Mouse (Mus musculus) bone marrow macrophage, adult 2 months (primary cell): ENCODE measurements around the gene Phf12. TPM values are rescaled to one million over a fixed set of nuclear protein-coding genes. Genes with fewer than 3 reads are reported as not detected.

Experiments used
- H3K27ac ChIP-seq: 2 replicates; pipeline ENCODE4 v1.5.1; 2012; ENCODE audit warnings: low read depth, low read length; ENCODE audit not compliant: insufficient read depth
- H3K4me1 ChIP-seq: 2 replicates; pipeline ENCODE4 v1.6.1; 2012; ENCODE audit warnings: low read length; ENCODE audit not compliant: control insufficient read depth, insufficient read depth
- H3K4me3 ChIP-seq: 2 replicates; pipeline ENCODE4 v1.5.1; 2012; ENCODE audit warnings: mild to moderate bottlenecking, low read length, moderate library complexity; ENCODE audit not compliant: insufficient read depth
- CTCF ChIP-seq: IDR thresholded peaks from 2 replicates; pipeline ENCODE4 v1.5.1; 2012; ENCODE audit warnings: low read depth, mild to moderate bottlenecking, low read length, moderate library complexity
- POLR2A ChIP-seq: IDR thresholded peaks from 2 replicates; pipeline ENCODE4 v1.6.1; 2012; ENCODE audit warnings: mild to moderate bottlenecking, low read depth, low read length, borderline replicate concordance
- polyA plus RNA-seq: library from polyadenylated mRNA; stranded (reverse); fragments of >200 nt; gene quantifications from 2 replicates; pipeline ENCODE4 v1.2.4, GENCODE M21; 2012; ENCODE audit not compliant: missing spikeins, insufficient read depth, insufficient read length

Gene Phf12
- polyA plus RNA-seq, 1 experiment, result 47.8 TPM

GRCm38 (mm10) chr11:78066641-78067040, 84.1 kb downstream of the Phf12 start:
- H3K4me1 ChIP-seq, result no peaks in the 10 kb centered on the region
- TF ChIP-seq CTCF (no peak), POLR2A (no peak)
- no peak overlapping the region for H3K4me3 ChIP-seq
- H3K27ac ChIP-seq, result no peak overlapping the region

GRCm38 (mm10) chr11:78067566-78067965, 85.0 kb downstream of the Phf12 start:
- no peak overlapping the region for H3K27ac ChIP-seq
- H3K4me1 ChIP-seq, result no peaks in the 10 kb centered on the region
- no peak overlapping the region for H3K4me3 ChIP-seq
- TF ChIP-seq CTCF (no peak), POLR2A (no peak)

DNA sequence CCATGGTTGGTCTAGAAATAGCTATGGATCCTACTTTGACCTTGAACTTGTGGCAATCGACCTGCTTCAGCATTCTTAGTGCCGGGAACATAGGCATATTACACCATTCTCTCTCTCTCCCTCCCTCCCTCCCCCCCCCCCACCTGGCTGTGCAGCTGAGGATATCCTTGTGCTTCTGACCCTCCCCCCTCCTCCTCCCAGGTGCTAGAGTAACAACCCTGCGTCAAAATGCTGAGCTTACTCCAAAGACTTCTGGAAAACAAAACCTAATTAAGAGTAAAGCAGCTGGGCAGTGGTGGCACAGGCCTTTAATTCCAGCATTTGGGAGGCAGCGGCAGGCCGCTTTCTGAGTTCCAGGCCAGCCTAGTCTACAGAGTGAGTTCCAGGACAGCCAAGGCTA, 86.6 kb downstream of the Phf12 start:
- no peak overlapping the region for H3K4me3 ChIP-seq
- no peak for TF ChIP-seq POLR2A
- TF ChIP-seq CTCF, result no peak
- H3K27ac ChIP-seq, result no peak overlapping the region
- H3K4me1 ChIP-seq, result no peaks in the 10 kb centered on the region

- Histone ChIP-seq H3K27ac (no peak overlapping the region), H3K4me1 (no peaks in the 10 kb centered on the region), H3K4me3 (no peak overlapping the region)
- no peak for TF ChIP-seq CTCF
- no peak for TF ChIP-seq POLR2A
Measured at GRCm38 (mm10) chr11:78069646-78070045, 87.1 kb downstream of the Phf12 start.

GRCm38 (mm10) chr11:78071938-78072337, 89.4 kb downstream of the Phf12 start:
- no peak overlapping the region for H3K27ac ChIP-seq
- no peak for TF ChIP-seq CTCF
- H3K4me1 ChIP-seq, result no peaks in the 10 kb centered on the region
- no peak overlapping the region for H3K4me3 ChIP-seq

DNA sequence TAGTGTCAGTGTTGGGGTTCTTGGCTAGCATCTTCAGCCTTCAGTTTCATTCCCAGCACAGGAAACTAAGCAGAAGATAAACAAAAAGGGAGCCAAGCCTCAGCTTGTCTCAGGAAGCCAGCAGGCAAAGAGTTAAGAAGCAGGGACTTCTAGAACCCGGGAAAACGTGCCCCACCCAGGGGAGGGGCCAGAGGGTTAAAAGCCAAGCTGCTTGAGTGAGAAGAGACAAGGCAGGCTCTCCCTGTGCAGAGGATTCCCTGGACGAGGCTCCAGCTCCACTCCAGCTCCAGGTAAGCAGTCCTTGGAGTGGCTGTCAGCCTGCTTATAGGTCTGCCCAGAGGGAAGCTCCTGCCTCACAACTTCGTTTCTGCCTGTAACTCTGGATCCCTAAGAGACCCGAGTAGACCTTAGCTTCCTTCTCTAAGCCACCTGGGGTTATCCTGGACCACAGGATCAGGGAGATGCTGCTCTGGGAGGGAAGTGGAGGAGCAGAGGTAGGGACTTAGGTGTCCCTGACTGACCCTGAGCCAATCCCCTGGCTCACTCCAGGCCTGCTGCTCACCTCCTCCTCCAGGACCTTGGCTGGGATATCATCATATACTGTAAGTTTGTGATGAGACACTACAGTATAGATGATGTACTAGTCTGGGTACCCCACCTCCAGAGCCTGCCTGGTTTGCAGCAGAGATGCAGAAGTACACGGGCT, 90.0 kb downstream of the Phf12 start:
- Histone ChIP-seq H3K4me3 (no peak overlapping the region), H3K4me1 (no peaks in the 10 kb centered on the region), H3K27ac (no peak overlapping the region)
- TF ChIP-seq CTCF (no peak), POLR2A (no peak)

DNA sequence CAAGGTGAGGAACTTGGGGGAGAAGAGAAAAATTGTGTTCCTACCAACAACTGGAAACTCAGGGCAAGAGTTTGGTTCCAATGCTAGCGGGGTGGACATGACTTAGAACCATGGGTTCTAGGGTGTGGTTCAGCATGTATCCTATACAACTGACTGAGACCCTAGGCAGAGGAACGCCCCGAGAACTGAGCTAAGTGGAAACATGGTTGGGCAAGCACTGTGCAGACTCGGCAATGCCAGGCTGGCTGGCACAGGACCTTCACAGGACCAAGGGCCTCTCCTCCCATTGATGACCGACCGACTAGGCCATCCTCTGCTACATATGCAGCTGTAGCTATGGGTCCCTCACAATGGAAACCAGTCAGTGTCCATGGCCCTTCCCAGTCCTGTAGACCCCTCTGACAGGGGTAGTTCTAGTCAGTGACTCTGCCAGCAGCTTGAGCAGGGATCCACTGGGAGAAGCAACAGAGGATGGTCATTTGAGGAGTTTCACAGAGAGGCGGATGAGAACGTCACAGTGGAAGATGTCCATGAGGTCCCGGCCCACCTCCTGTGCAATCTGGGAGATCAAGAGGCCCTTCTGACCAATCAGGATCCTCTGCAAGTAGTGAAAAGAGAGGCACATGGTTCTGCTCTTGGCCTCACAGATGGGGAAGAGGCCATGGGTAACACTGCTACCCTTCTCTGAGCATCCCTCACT, 91.2 kb downstream of the Phf12 start:
- Histone ChIP-seq H3K4me3 (no peak overlapping the region), H3K4me1 (no peaks in the 10 kb centered on the region), H3K27ac (no peak overlapping the region)
- TF ChIP-seq CTCF (no peak), POLR2A (no peak)

GRCm38 (mm10) chr11:78074277-78074652, 91.7 kb downstream of the Phf12 start:
- Histone ChIP-seq H3K4me1 (peaks cover 4% of the 10 kb centered on the region), H3K27ac (no peak overlapping the region), H3K4me3 (no peak overlapping the region)
- TF ChIP-seq POLR2A (no peak), CTCF (no peak)

DNA sequence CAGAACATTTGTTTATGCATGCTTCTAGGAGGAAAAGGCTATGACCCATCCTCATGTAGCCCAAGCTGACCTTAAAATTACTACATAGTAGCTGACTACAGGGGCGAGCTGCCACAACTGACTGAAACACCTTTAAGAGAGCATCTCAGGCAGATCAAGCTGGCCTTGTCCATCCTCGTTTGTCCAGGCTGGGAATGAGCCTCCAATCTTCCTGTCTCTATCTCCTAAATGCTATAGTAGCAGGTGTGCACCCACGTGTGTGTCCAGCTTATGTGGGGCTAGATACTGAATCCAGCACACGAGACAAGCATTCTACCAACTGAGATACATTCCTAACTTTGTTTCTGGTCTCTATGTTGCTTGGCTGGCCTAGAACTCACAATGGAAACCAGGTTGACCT, 92.1 kb downstream of the Phf12 start:
- TF ChIP-seq POLR2A (no peak), CTCF (no peak)
- no peak overlapping the region for H3K4me3 ChIP-seq
- peaks cover 7% of the 10 kb centered on the region for H3K4me1 ChIP-seq
- H3K27ac ChIP-seq, result no peak overlapping the region

Other genes starting within 250 kb of the Phf12 start
- 41.3 and 45.3 TPM in 2 replicates for gene Myo18a, start 219.5 kb upstream of the Phf12 start, polyA plus RNA-seq
- not detected in 2 replicates for gene Gm10277, start 195.0 kb upstream of the Phf12 start, polyA plus RNA-seq
- gene Pipox, start 88.7 kb upstream of the Phf12 start, polyA plus RNA-seq, result not detected in 2 replicates
- 0.24 TPM in 1 of 2 replicates, not detected in the other for gene Sez6, start 52.0 kb upstream of the Phf12 start, polyA plus RNA-seq
- 2.8 and 3.5 TPM in 2 replicates for gene Dhrs13, start 49.5 kb downstream of the Phf12 start, polyA plus RNA-seq
- gene Flot2, start 55.2 kb downstream of the Phf12 start, polyA plus RNA-seq, result 59.0 and 64.0 TPM in 2 replicates
- 18.4 and 19.5 TPM in 2 replicates for gene Eral1, start 97.6 kb downstream of the Phf12 start, polyA plus RNA-seq
- 9.7 and 11.4 TPM in 2 replicates for gene Fam222b, start 111.9 kb downstream of the Phf12 start, polyA plus RNA-seq
- 0.68 TPM in 1 of 2 replicates, not detected in the other for gene Traf4, start 182.8 kb downstream of the Phf12 start, polyA plus RNA-seq
- 4.8 and 5.2 TPM in 2 replicates for gene Nek8, start 193.9 kb downstream of the Phf12 start, polyA plus RNA-seq
- gene Tlcd1, start 194.0 kb downstream of the Phf12 start, polyA plus RNA-seq, result 2.2 and 2.5 TPM in 2 replicates
- 867 and 1,013 TPM in 2 replicates for gene Rpl23a, start 200.8 kb downstream of the Phf12 start, polyA plus RNA-seq
- 28.8 and 30.5 TPM in 2 replicates for gene Rab34, start 205.7 kb downstream of the Phf12 start, polyA plus RNA-seq
- 0.92 TPM in 1 of 2 replicates, not detected in the other for gene Proca1, start 210.6 kb downstream of the Phf12 start, polyA plus RNA-seq